Mouse (Mus musculus) stomach, embryonic 14.5 days (tissue): Measurements from ENCODE around the gene M6pr. TPM values are rescaled to one million over a fixed set of nuclear protein-coding genes. Genes with fewer than 3 reads are reported as not detected.

Experiments used
- ATAC-seq: fragments of 200-750 bp; cut with Nextera tagmentation; 2 replicates; pipeline ENCODE4 v1.8.0; 2017; ENCODE audit warnings: low read depth, moderate TSS enrichment; ENCODE audit not compliant: insufficient number of reproducible peaks, insufficient read depth, low FRiP score
- H3K27ac ChIP-seq: fragments of 300-500 bp; sonication (generic); 2 replicates; pipeline ENCODE4 v1.5.1; 2014; ENCODE audit warnings: mild to moderate bottlenecking, low read length, moderate library complexity, mixed read lengths
- H3K27me3 ChIP-seq: fragments of 300-500 bp; sonication (generic); 2 replicates; pipeline ENCODE4 v1.6.1; 2014; ENCODE audit warnings: low read length, control low read depth, mixed read lengths; ENCODE audit not compliant: control insufficient read depth, insufficient read depth
- H3K36me3 ChIP-seq: fragments of 300-500 bp; sonication (generic); 2 replicates; pipeline ENCODE4 v1.6.1; 2014; ENCODE audit warnings: mild to moderate bottlenecking, control low read depth, low read length, moderate library complexity, mixed read lengths; ENCODE audit not compliant: control insufficient read depth, insufficient read depth
- H3K4me1 ChIP-seq: fragments of 300-500 bp; sonication (generic); 2 replicates; pipeline ENCODE4 v1.6.1; 2014; ENCODE audit warnings: low read length, control low read depth, mixed read lengths; ENCODE audit not compliant: control insufficient read depth, insufficient read depth
- H3K4me2 ChIP-seq: fragments of 300-500 bp; sonication (generic); replicated peaks from 2 replicates; pipeline ENCODE4 v1.6.1; 2014; ENCODE audit warnings: low read depth, low read length, control low read depth
- H3K4me3 ChIP-seq: fragments of 300-500 bp; sonication (generic); 2 replicates; pipeline ENCODE4 v1.5.1; 2014; ENCODE audit warnings: low read depth, low read length, control low read depth
- H3K9ac ChIP-seq: fragments of 300-500 bp; sonication (generic); replicated peaks from 2 replicates; pipeline ENCODE4 v1.6.1; 2014; ENCODE audit warnings: low read depth, mild to moderate bottlenecking, control low read depth, low read length, moderate library complexity, mixed read lengths
- H3K9me3 ChIP-seq: fragments of 300-500 bp; sonication (generic); 2 replicates; pipeline ENCODE4 v1.6.1; 2016; ENCODE audit warnings: low read depth, low read length, control low read depth; ENCODE audit not compliant: control insufficient read depth
- WGBS: fragments of 180-500 bp; shearing (Covaris S2); extraction: QIAGEN DNeasy Blood & Tissue Kit; methylation state at CpG from one replicate; pipeline ENCODE4 v1.1.7; 2014; 5-methylcytosine and 5-hydroxymethylcytosine counted together
- polyA plus RNA-seq: library from polyadenylated mRNA; unstranded; fragments of >200 nt; fragmentation: Nextera tagmentation; extraction: Ambion mirVana; gene quantifications from 2 replicates; pipeline ENCODE4 v1.2.1, GENCODE M21; 2014

Gene M6pr
- polyA plus RNA-seq, 1 experiment from 2014 or later = 108 TPM

GRCm38 (mm10) chr6:122293121-122293520 is 15.4 kb upstream of the M6pr start:
- Histone ChIP-seq H3K36me3 (no peaks in the 10 kb centered on the region), H3K4me1 (no peaks in the 10 kb centered on the region), H3K9me3 (no peaks in the 10 kb centered on the region), H3K4me2 (no peak overlapping the region), H3K27me3 (no peaks in the 10 kb centered on the region), H3K9ac (no peak overlapping the region), H3K27ac (no peak overlapping the region), H3K4me3 (no peak overlapping the region)
- 93% methylated on average over 8 of the region's 8 CpGs for WGBS
- ATAC-seq = no peak

- Histone ChIP-seq H3K4me3 (no peak overlapping the region), H3K27ac (no peak overlapping the region), H3K4me1 (no peaks in the 10 kb centered on the region), H3K9ac (no peak overlapping the region), H3K4me2 (no peak overlapping the region), H3K27me3 (no peaks in the 10 kb centered on the region), H3K9me3 (no peaks in the 10 kb centered on the region), H3K36me3 (no peaks in the 10 kb centered on the region)
- no peak for ATAC-seq
- 85% methylated on average over 9 of the region's 9 CpGs for WGBS
Measured at GRCm38 (mm10) chr6:122293796-122294195, 14.7 kb upstream of the M6pr start.

GRCm38 (mm10) chr6:122294290-122294689 is 14.2 kb upstream of the M6pr start:
- H3K9me3 ChIP-seq = no peaks in the 10 kb centered on the region
- no peak overlapping the region for H3K4me2 ChIP-seq
- H3K36me3 ChIP-seq = no peaks in the 10 kb centered on the region
- H3K9ac ChIP-seq = no peak overlapping the region
- 76% methylated on average over 3 of the region's 3 CpGs for WGBS
- ATAC-seq = no peak
- no peak overlapping the region for H3K4me3 ChIP-seq
- no peaks in the 10 kb centered on the region for H3K27me3 ChIP-seq
- H3K27ac ChIP-seq = no peak overlapping the region
- no peaks in the 10 kb centered on the region for H3K4me1 ChIP-seq

GRCm38 (mm10) chr6:122295242-122295641 is 13.3 kb upstream of the M6pr start:
- no peaks in the 10 kb centered on the region for H3K36me3 ChIP-seq
- no peaks in the 10 kb centered on the region for H3K27me3 ChIP-seq
- no peak overlapping the region for H3K4me2 ChIP-seq
- ATAC-seq = no peak
- WGBS = 54% methylated on average over 9 of the region's 9 CpGs
- H3K9me3 ChIP-seq = no peaks in the 10 kb centered on the region
- H3K27ac ChIP-seq = no peak overlapping the region
- H3K9ac ChIP-seq = no peak overlapping the region
- no peak overlapping the region for H3K4me3 ChIP-seq
- H3K4me1 ChIP-seq = no peaks in the 10 kb centered on the region

- 31% methylated on average over 3 of the region's 3 CpGs for WGBS
- peak overlapping the region; percentile 38 for H3K4me3 ChIP-seq
- H3K9ac ChIP-seq = 0 out of 2 replicates have a peak overlapping the region, but pooled peaks have one; percentile 37
- H3K27me3 ChIP-seq = no peaks in the 10 kb centered on the region
- no peak overlapping the region for H3K27ac ChIP-seq
- no peaks in the 10 kb centered on the region for H3K36me3 ChIP-seq
- no peaks in the 10 kb centered on the region for H3K4me1 ChIP-seq
- no peak for ATAC-seq
- H3K4me2 ChIP-seq = peak overlapping the region; percentile 56
- no peaks in the 10 kb centered on the region for H3K9me3 ChIP-seq
Measured at GRCm38 (mm10) chr6:122296918-122297278, 11.6 kb upstream of the M6pr start.

- Histone ChIP-seq H3K27me3 (no peaks in the 10 kb centered on the region), H3K4me2 (peak overlapping the region; percentile 56), H3K9me3 (no peaks in the 10 kb centered on the region), H3K4me3 (peak overlapping the region; percentile 38), H3K4me1 (no peaks in the 10 kb centered on the region), H3K27ac (peak overlapping the region; percentile 59; the same call in 1 of the 2 replicates), H3K9ac (peak overlapping the region; percentile 37), H3K36me3 (no peaks in the 10 kb centered on the region)
- 6% methylated on average over 25 of the region's 25 CpGs for WGBS
- ATAC-seq = peak; percentile 64; the same call in 1 of the 2 replicates
Measured at GRCm38 (mm10) chr6:122297279-122298222, 11.0 kb upstream of the M6pr start.

GRCm38 (mm10) chr6:122298223-122298609 is 10.3 kb upstream of the M6pr start:
- no peaks in the 10 kb centered on the region for H3K27me3 ChIP-seq
- WGBS = 49% methylated on average over 4 of the region's 4 CpGs
- no peak overlapping the region for H3K9ac ChIP-seq
- no peak overlapping the region for H3K4me3 ChIP-seq
- no peak overlapping the region; the same call in 1 of the 2 replicates for H3K4me2 ChIP-seq
- no peak overlapping the region for H3K27ac ChIP-seq
- no peaks in the 10 kb centered on the region for H3K36me3 ChIP-seq
- no peak for ATAC-seq
- no peaks in the 10 kb centered on the region for H3K4me1 ChIP-seq
- H3K9me3 ChIP-seq = no peaks in the 10 kb centered on the region

- 51% methylated on average over 3 of the region's 3 CpGs for WGBS
- no peak overlapping the region for H3K4me3 ChIP-seq
- H3K9me3 ChIP-seq = no peaks in the 10 kb centered on the region
- no peaks in the 10 kb centered on the region for H3K36me3 ChIP-seq
- H3K27me3 ChIP-seq = no peaks in the 10 kb centered on the region
- no peak for ATAC-seq
- H3K4me1 ChIP-seq = no peaks in the 10 kb centered on the region
- H3K4me2 ChIP-seq = no peak overlapping the region
- no peak overlapping the region for H3K27ac ChIP-seq
- H3K9ac ChIP-seq = no peak overlapping the region
Measured at GRCm38 (mm10) chr6:122299621-122300133, 8.8 kb upstream of the M6pr start.
